ENCODE assay signal across 9 mouse cellular contexts in genomic region chr13:24337874-24338273, GRCm38 (mm10). TPM values are rescaled to one million over a fixed set of nuclear protein-coding genes. Genes with fewer than 3 reads are reported as not detected.
A peak's percentile ranks its signal among the peaks of the same experiment; 100 is the strongest.
DNase-seq lines count a peak whose midpoint lies in the region; ATAC-seq and TF ChIP-seq lines count a peak whose summit lies in the region.
"Had no signal": no experiment of that assay in that cellular context is flagged by ENCODE, and none has a peak within 500 bp of the region (broad histone marks: within the 10 kb centered on the region; RNA-seq: fewer than 3 reads in every experiment).

No protein-coding gene starts in this region.

- no peaks in the 10 kb centered on the region for H3K9me3 ChIP-seq in kidney, postnatal 0 days (replicated peaks; ENCODE audit: low read length)
- no peaks in the 10 kb centered on the region for H3K9me3 ChIP-seq in kidney, embryonic 14.5 days (ENCODE audit: control insufficient read depth, low read length)
- no peaks in the 10 kb centered on the region for H3K9me3 ChIP-seq in embryonic facial prominence, embryonic 10.5 days
- no peaks in the 10 kb centered on the region for H3K9me3 ChIP-seq in liver, embryonic 14.5 days (ENCODE audit: control insufficient read depth, low read length)
- H3K9me3 ChIP-seq: neural tube, embryonic 13.5 days had no signal

- H3K4me1 ChIP-seq in kidney, postnatal 0 days (replicated peaks; ENCODE audit: insufficient read depth, low read length): no peaks in the 10 kb centered on the region
- H3K4me1 ChIP-seq in kidney, embryonic 14.5 days (ENCODE audit: control insufficient read depth, insufficient read depth, low read length): no peaks in the 10 kb centered on the region
- H3K4me1 ChIP-seq in embryonic facial prominence, embryonic 10.5 days: no peaks in the 10 kb centered on the region
- H3K4me1 ChIP-seq in liver, embryonic 14.5 days (replicated peaks; ENCODE audit: control insufficient read depth in 2 of 2, insufficient read depth in 2 of 2, low read length in 1 of 2): peaks cover 5 to 25% of the 10 kb centered on the region in 2 experiments
- H3K4me1 ChIP-seq: neural tube, embryonic 13.5 days had no signal

- H3K4me2 ChIP-seq in kidney, postnatal 0 days (ENCODE audit: low read length): no peak overlapping the region
- no peak overlapping the region for H3K4me2 ChIP-seq in kidney, embryonic 14.5 days (replicated peaks; ENCODE audit: low read depth, low read length)
- H3K4me2 ChIP-seq in liver, embryonic 14.5 days (ENCODE audit: low read depth): peak overlapping the region; percentile 36
- H3K4me2 ChIP-seq: neural tube, embryonic 13.5 days had no signal

- no peaks in the 10 kb centered on the region for H3K36me3 ChIP-seq in kidney, postnatal 0 days (ENCODE audit: insufficient read depth, low read length)
- no peaks in the 10 kb centered on the region for H3K36me3 ChIP-seq in kidney, embryonic 14.5 days (ENCODE audit: control insufficient read depth, insufficient read depth, low read length)
- no peaks in the 10 kb centered on the region for H3K36me3 ChIP-seq in embryonic facial prominence, embryonic 10.5 days (replicated peaks)
- H3K36me3 ChIP-seq in liver, embryonic 14.5 days (replicated peaks; ENCODE audit: control insufficient read depth, insufficient read depth, low read depth): no peaks in the 10 kb centered on the region
- H3K36me3 ChIP-seq: neural tube, embryonic 13.5 days had no signal

- no peak overlapping the region for H3K4me3 ChIP-seq in kidney, postnatal 0 days (replicated peaks; ENCODE audit: low read depth, low read length)
- no peak overlapping the region for H3K4me3 ChIP-seq in kidney, embryonic 14.5 days (ENCODE audit: low read length)
- H3K4me3 ChIP-seq in embryonic facial prominence, embryonic 10.5 days: no peak overlapping the region
- H3K4me3 ChIP-seq in liver, embryonic 14.5 days (ENCODE audit: insufficient read depth in 1 of 2, low read depth in 2 of 2, low read length in 2 of 2): no peak overlapping the region
- H3K4me3 ChIP-seq: neural tube, embryonic 13.5 days had no signal

- DNase-seq in kidney, postnatal 0 days (ENCODE audit: low spot score): peak; percentile 61
- DNase-seq in Muller cell, postnatal 12 days (ENCODE audit: inconsistent ontology term): peak; percentile 31
- peak; percentile 19 for DNase-seq in embryonic facial prominence, embryonic 10.5 days (ENCODE audit: low spot score)
- DNase-seq in liver, embryonic 14.5 days (ENCODE audit: low read depth in 3 of 3, low spot score in 3 of 3): peak in 2 of 3 experiments; percentile 22 to 35
- DNase-seq in spleen, adult 12 weeks (ENCODE audit: low spot score): peak; percentile 29
- no peak for DNase-seq in left cerebral cortex, adult 18-20 months (ENCODE audit: low spot score in 2 of 2)
- DNase-seq in adrenal gland, adult 18-20 months (ENCODE audit: low spot score in 2 of 2): no peak

- H3K27me3 ChIP-seq in kidney, postnatal 0 days (ENCODE audit: insufficient read depth, low read length): no peaks in the 10 kb centered on the region
- no peaks in the 10 kb centered on the region for H3K27me3 ChIP-seq in kidney, embryonic 14.5 days (ENCODE audit: control insufficient read depth, insufficient read depth, low read length)
- no peaks in the 10 kb centered on the region for H3K27me3 ChIP-seq in embryonic facial prominence, embryonic 10.5 days (replicated peaks; ENCODE audit: low read depth, poor library complexity, severe bottlenecking)
- no peaks in the 10 kb centered on the region for H3K27me3 ChIP-seq in liver, embryonic 14.5 days (ENCODE audit: control insufficient read depth, insufficient read depth, low read length)
- H3K27me3 ChIP-seq: neural tube, embryonic 13.5 days had no signal

- WGBS in kidney, postnatal 0 days: 52% methylated on average over 3 of the region's 3 CpGs
- 49% methylated on average over 3 of the region's 3 CpGs for WGBS in kidney, embryonic 14.5 days
- 51% methylated on average over 3 of the region's 3 CpGs for WGBS in embryonic facial prominence, embryonic 10.5 days
- WGBS in liver, embryonic 14.5 days (ENCODE audit: insufficient replicate concordance): 13% methylated on average over 3 of the region's 3 CpGs

- ATAC-seq in kidney, postnatal 0 days (replicated peaks; ENCODE audit: low FRiP score, low read depth): no peak; the same call in 1 of the 2 replicates
- no peak for ATAC-seq in kidney, embryonic 14.5 days (ENCODE audit: low FRiP score, low TSS enrichment)
- peak; percentile 57; the same call in 1 of the 2 replicates for ATAC-seq in liver, embryonic 14.5 days (ENCODE audit: insufficient read depth)

- no peak overlapping the region for H3K9ac ChIP-seq in kidney, postnatal 0 days (ENCODE audit: low read depth, low read length)
- H3K9ac ChIP-seq in kidney, embryonic 14.5 days (ENCODE audit: low read depth, low read length): no peak overlapping the region
- H3K9ac ChIP-seq in liver, embryonic 14.5 days (replicated peaks): no peak overlapping the region
- H3K9ac ChIP-seq: neural tube, embryonic 13.5 days had no signal

- no peak for TF ChIP-seq EP300 in liver, embryonic 14.5 days (IDR thresholded peaks at IDR 0.05; ENCODE audit: low read depth)

- H3K27ac ChIP-seq in kidney, postnatal 0 days: no peak overlapping the region
- H3K27ac ChIP-seq in kidney, embryonic 14.5 days (ENCODE audit: low read depth, low read length): no peak overlapping the region
- no peak overlapping the region for H3K27ac ChIP-seq in embryonic facial prominence, embryonic 10.5 days (replicated peaks)
- no peak overlapping the region for H3K27ac ChIP-seq in liver, embryonic 14.5 days
- H3K27ac ChIP-seq: neural tube, embryonic 13.5 days had no signal

- TF ChIP-seq CTCF in kidney, postnatal 0 days (IDR thresholded peaks at IDR 0.05; ENCODE audit: low read depth): peak; percentile 66
- TF ChIP-seq CTCF in liver, embryonic 14.5 days (IDR thresholded peaks at IDR 0.05; ENCODE audit: low read depth): peak; percentile 71

RNA-seq across cellular contexts. Expression of gene Cmah, which starts 10.7 kb away (rescaled TPM):
- polyA plus RNA-seq in kidney, postnatal 0 days (2015; fragmentation: Nextera tagmentation; extraction: Ambion mirVana): 1.3 and 1.4 TPM in 2 replicates
- 0.47 and 1.2 TPM in 2 replicates for polyA plus RNA-seq in kidney, embryonic 14.5 days (2014; fragmentation: Nextera tagmentation; extraction: Ambion mirVana)
- polyA plus RNA-seq in embryonic facial prominence, embryonic 10.5 days (2016; fragmentation: Nextera tagmentation; extraction: Ambion mirVana): 0.37 and 0.38 TPM in 2 replicates
- polyA plus RNA-seq in liver, embryonic 14.5 days (2012; rRNA removed): 0.24 and 0.42 TPM in 2 replicates
- polyA plus RNA-seq in liver, embryonic 14.5 days (2014; fragmentation: Nextera tagmentation; extraction: Ambion mirVana): 0.46 and 0.80 TPM in 2 replicates
- 1 to 10 TPM in 1 of 2 experiments, under 1 TPM in 1; 0.58 to 1.2 TPM for total RNA-seq in left cerebral cortex, adult 18-20 months (2021)
- total RNA-seq in adrenal gland, adult 18-20 months (2021): 1 to 10 TPM; 1.5 to 4.6 TPM

RNA-seq across cellular contexts. Expression of gene Carmil1, which starts 57.3 kb away (rescaled TPM):
- polyA plus RNA-seq in kidney, postnatal 0 days (2015; fragmentation: Nextera tagmentation; extraction: Ambion mirVana): 35.4 and 40.9 TPM in 2 replicates
- 23.9 and 48.6 TPM in 2 replicates for polyA plus RNA-seq in kidney, embryonic 14.5 days (2014; fragmentation: Nextera tagmentation; extraction: Ambion mirVana)
- 27.2 and 30.2 TPM in 2 replicates for polyA plus RNA-seq in embryonic facial prominence, embryonic 10.5 days (2016; fragmentation: Nextera tagmentation; extraction: Ambion mirVana)
- polyA plus RNA-seq in liver, embryonic 14.5 days (2012; rRNA removed): 1.5 and 1.8 TPM in 2 replicates
- 4.1 and 4.2 TPM in 2 replicates for polyA plus RNA-seq in liver, embryonic 14.5 days (2014; fragmentation: Nextera tagmentation; extraction: Ambion mirVana)
- 10 to 100 TPM; 29.1 to 29.2 TPM for total RNA-seq in left cerebral cortex, adult 18-20 months (2021)
- 10 to 100 TPM; 29.7 to 44.1 TPM for total RNA-seq in adrenal gland, adult 18-20 months (2021)

Comparison
In these comparisons a context has a peak if more than half of its experiments do, and no peak if none do; other contexts are left out.
1. DNase-seq: peak in kidney, postnatal 0 days (single experiment), Muller cell, postnatal 12 days (single experiment), embryonic facial prominence, embryonic 10.5 days (single experiment), liver, embryonic 14.5 days (2 of 3) and spleen, adult 12 weeks (single experiment); none in left cerebral cortex, adult 18-20 months (0 of 2) and adrenal gland, adult 18-20 months (0 of 2).